Mouse (Mus musculus): Measurements from ENCODE around the gene Cog4.

- TF ChIP-seq CTCF (conservative IDR thresholded peaks at IDR 0.05 in 1 of 2, IDR thresholded peaks at IDR 0.05 in 1 of 2; ENCODE audit: low read depth in 2 of 2, low read length in 2 of 2) (no peak), ZC3H11A (IDR thresholded peaks at IDR 0.05; ENCODE audit: low read depth, low read length) (no peak), POLR2A (IDR thresholded peaks at IDR 0.05; ENCODE audit: low read depth, low read length) (no peak), USF2 (conservative IDR thresholded peaks at IDR 0.05; ENCODE audit: low read depth, low read length) (no peak)
Observed at GRCm38 (mm10) chr8:110811116-110811515, 35.3 kb upstream of the Cog4 start.
